Mouse (Mus musculus) hindbrain, embryonic 16.5 days (tissue): ENCODE data around the gene Triap1. TPM values are rescaled to one million over a fixed set of nuclear protein-coding genes. Genes with fewer than 3 reads are reported as not detected.
A peak's percentile ranks its signal among the peaks of the same experiment; 100 is the strongest.
"Not testable (repeated sequence)": the region's sequence is repeated elsewhere in the genome, so short reads cannot be mapped to it uniquely, and the experiment has no call there.

Source experiments
- ATAC-seq: fragments of 200-750 bp; cut with Nextera tagmentation; 2 replicates; pipeline ENCODE4 v1.8.0; 2017; ENCODE audit warnings: moderate TSS enrichment, moderate library complexity
- H3K27ac ChIP-seq: fragments of 300-500 bp; sonication (generic); 2 replicates; pipeline ENCODE4 v1.5.1; 2014; ENCODE audit warnings: low read depth, mild to moderate bottlenecking, control low read depth, low read length, moderate library complexity
- H3K27me3 ChIP-seq: fragments of 300-500 bp; sonication (generic); replicated peaks from 2 replicates; pipeline ENCODE4 v1.6.1; 2014; ENCODE audit warnings: low read length; ENCODE audit not compliant: control insufficient read depth, insufficient read depth
- H3K36me3 ChIP-seq: fragments of 300-500 bp; sonication (generic); 2 replicates; pipeline ENCODE4 v1.6.1; 2014; ENCODE audit warnings: mild to moderate bottlenecking, low read length, moderate library complexity, mixed read lengths; ENCODE audit not compliant: control insufficient read depth, insufficient read depth
- H3K4me1 ChIP-seq: fragments of 300-500 bp; sonication (generic); 2 replicates; pipeline ENCODE4 v1.6.1; 2014; ENCODE audit warnings: low read depth, low read length; ENCODE audit not compliant: control insufficient read depth, insufficient read depth
- H3K4me2 ChIP-seq: fragments of 300-500 bp; sonication (generic); 2 replicates; pipeline ENCODE4 v1.6.1; 2014; ENCODE audit warnings: mild to moderate bottlenecking, low read length, control low read depth, moderate library complexity
- H3K4me3 ChIP-seq: fragments of 300-500 bp; sonication (generic); 2 replicates; pipeline ENCODE4 v1.5.1; 2014; ENCODE audit warnings: mild to moderate bottlenecking, low read length, control low read depth, moderate library complexity
- H3K9ac ChIP-seq: fragments of 300-500 bp; sonication (generic); 2 replicates; pipeline ENCODE4 v1.6.1; 2014; ENCODE audit warnings: low read depth, mild to moderate bottlenecking, control low read depth, low read length, moderate library complexity
- H3K9me3 ChIP-seq: fragments of 300-500 bp; sonication (generic); 2 replicates; pipeline ENCODE4 v1.6.1; 2014; ENCODE audit warnings: mild to moderate bottlenecking, low read length, moderate library complexity; ENCODE audit not compliant: control insufficient read depth
- WGBS: fragments of 180-500 bp; shearing (Covaris S2); extraction: QIAGEN DNeasy Blood & Tissue Kit; methylation state at CpG from one replicate; pipeline ENCODE4 v1.1.7; 2014; 5-methylcytosine and 5-hydroxymethylcytosine counted together
- polyA plus RNA-seq: library from polyadenylated mRNA; unstranded; fragments of >200 nt; fragmentation: Nextera tagmentation; extraction: Ambion mirVana; gene quantifications from 2 replicates; pipeline ENCODE4 v1.2.1, GENCODE M21; 2015

Gene Triap1
- polyA plus RNA-seq = 51.3 and 52.8 TPM in 2 replicates

DNA sequence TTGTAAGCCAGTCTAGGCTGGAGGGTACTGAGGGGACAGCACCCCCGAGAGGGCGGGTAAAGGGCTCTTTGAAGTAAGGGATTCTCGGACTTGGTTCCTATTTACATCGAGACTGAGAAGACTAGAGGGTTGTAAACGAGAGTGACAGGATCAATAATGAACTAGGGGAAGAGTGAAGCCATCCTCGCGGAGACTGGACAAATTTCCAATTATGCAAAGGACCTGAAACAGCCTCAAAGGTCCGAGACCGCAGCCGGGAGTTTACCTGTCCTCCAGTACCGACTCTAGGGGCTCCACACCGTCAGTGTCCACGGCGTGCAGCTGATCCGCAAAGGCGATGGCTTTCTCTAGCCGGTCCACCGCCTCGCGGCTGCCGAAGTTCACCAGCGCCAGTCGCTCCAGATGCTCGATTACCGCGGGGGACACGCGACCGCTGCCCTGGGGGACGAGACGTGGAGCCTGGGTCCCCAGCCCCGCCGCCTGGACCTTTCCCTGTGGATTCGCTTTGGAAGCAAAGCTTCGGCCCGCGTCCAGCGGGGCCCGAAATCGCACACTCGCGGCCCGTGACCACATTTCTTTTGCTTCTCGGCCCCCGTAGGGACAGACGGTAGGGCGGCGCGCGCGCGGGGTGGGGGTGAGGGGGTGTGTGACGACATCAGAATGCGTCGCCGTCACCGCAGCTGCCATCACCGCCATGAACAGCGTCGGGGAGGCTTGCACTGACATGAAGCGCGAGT lies at the start of gene Triap1, which contains the start of gene Gatc:
Triap1 (plus strand) TSS at position 649 of the 737 bp plus-strand sequence.
Gatc (minus strand) TSS at position 602 of the 737 bp plus-strand sequence.
- peak within 1 kb of the TSS; percentile 87 for H3K27ac ChIP-seq
- H3K4me3 ChIP-seq = peak within 1 kb of the TSS; percentile 70
- under 1% methylated on average over 48 of the region's 62 CpGs for WGBS
- H3K4me1 ChIP-seq = peaks cover 19% of the 10 kb centered on the region
- H3K9me3 ChIP-seq = no peaks in the 10 kb centered on the region
- H3K9ac ChIP-seq = peak within 1 kb of the TSS; percentile 76
- H3K36me3 ChIP-seq = peaks cover 27% of the 10 kb centered on the region
- H3K27me3 ChIP-seq = no peaks in the 10 kb centered on the region
- peak within 1 kb of the TSS; percentile 60 for H3K4me2 ChIP-seq
- ATAC-seq = peak; percentile 93

DNA sequence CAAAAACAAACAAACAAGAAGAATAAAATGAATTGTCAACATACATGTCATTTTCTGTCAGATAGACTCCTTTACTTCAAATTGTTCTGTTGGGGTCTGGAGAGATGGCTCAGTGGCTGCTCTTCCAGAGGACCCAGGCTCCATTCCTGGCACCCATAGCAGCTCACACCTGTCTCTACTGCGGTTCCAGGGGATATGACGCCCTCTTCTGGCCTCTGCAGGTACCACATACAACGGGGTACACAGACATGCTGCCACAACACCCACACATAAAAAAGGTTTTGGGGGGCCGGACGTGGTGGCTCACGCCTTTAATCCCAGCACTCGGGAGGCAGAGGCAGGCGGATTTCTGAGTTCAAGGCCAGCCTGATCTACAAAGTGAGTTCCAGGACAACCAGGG lies 46.9 kb upstream of the Triap1 start:
- 93% methylated on average over 8 of the region's 8 CpGs for whole genome bisulfite sequencing
- H3K9me3 ChIP-seq = no peaks in the 10 kb centered on the region
- H3K4me3 ChIP-seq = no peak overlapping the region
- ATAC-seq = no peak
- no peaks in the 10 kb centered on the region for H3K27me3 ChIP-seq
- no peak overlapping the region for H3K9ac ChIP-seq
- peaks cover 12% of the 10 kb centered on the region for H3K4me1 ChIP-seq
- no peak overlapping the region for H3K4me2 ChIP-seq
- no peak overlapping the region for H3K27ac ChIP-seq
- H3K36me3 ChIP-seq = peaks cover 25% of the 10 kb centered on the region

DNA sequence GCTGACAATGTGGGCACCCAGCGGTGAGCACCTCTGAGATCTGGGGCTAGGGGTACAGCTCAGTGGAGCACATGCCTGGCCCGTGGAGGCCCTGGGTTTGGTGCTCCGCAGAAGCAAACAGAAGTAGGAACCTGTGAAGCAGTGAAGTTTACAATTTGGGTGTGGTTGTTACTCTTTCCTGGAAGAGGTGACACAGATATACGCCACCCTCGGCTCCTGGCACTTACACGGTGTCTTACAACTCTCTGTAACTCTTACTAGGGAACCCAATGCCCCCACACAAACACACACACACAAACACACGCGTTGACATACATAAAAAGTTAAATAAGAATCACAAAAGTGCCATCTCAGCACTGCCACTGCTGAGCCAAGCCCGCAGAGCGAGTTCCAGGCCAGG lies 44.7 kb upstream of the Triap1 start:
- H3K27me3 ChIP-seq = no peaks in the 10 kb centered on the region
- WGBS = 81% methylated on average over 10 of the region's 10 CpGs
- H3K9me3 ChIP-seq = no peaks in the 10 kb centered on the region
- H3K27ac ChIP-seq = no peak overlapping the region
- peaks cover 20% of the 10 kb centered on the region for H3K36me3 ChIP-seq
- H3K4me3 ChIP-seq = no peak overlapping the region
- ATAC-seq = no peak
- no peak overlapping the region for H3K4me2 ChIP-seq
- no peak overlapping the region for H3K9ac ChIP-seq
- H3K4me1 ChIP-seq = peaks cover 15% of the 10 kb centered on the region

DNA sequence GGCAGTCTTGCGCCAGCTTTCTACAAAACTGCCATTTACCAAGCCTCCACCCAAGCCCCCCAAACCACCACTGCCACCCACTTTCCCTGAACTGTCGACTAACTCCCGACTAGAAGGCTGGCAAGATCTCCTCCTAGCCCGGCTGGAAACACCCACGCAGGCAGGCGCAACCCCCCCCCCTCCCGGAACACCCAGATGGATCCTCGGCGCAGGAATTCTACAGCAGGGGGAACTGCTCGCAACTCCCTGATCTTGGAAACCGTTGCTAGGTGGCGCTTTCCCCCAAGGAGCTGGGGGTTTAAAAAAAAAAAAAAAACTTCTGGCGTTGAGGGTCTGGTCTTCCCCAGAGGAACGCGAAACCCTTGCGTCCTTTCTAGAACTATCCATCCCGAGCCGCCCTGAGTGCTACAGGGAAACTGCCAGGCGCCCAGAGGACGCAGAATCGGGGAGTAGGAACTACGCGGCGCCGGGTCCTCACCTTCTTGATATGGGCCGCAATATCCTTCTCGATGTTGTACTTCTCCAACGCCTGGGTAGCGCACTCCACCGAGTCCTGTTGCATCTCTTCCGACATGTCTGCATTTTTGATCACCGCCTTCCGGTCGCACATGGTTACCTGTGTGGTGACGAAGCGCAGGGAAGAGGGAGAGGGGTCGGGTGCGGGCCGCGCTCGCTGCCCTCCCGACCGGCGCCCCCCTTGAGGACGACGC lies 40.8 kb upstream of the Triap1 start:
- WGBS = under 1% methylated on average over 46 of the region's 46 CpGs
- peaks cover 16% of the 10 kb centered on the region for H3K36me3 ChIP-seq

DNA sequence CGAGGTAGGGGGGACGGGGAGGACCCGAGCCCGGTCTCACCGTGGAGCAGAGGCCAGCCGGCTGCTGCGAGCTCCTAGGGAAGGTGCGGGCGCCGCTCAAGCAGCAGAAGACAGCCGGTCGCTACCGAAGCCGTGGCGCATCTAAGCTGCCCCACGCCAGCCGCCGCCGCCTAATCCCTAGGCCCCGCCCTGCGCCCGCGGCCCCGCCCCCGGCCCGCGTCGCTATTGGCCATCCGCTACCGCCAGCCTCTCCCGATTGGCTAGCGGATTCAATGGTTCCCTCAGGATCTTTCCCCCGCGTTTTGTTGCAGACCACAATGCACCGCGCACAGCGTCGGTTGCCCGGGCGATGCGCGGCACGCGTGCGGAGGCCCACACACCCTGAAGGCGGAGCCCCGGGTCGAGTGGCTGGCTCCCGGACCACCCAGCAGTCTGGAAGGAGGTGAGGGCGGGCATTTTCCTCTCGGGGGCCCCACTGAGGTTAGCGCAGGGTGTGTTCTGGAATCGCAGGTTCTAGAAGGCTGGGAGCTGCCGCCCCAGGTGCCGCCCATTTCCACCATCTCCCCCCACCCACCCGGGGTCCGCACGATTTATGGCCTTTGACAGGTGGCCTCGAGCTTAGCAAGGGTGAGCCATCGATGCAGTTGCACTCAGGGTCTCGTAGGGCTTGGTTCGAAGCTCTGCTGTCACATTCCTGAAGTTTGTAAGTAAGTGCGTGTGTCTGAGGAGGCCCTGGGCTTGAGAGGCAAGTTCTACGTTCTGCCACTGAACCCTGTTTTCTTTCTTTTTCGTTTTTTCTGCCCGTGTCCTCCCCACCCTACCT lies 40.0 kb upstream of the Triap1 start, which contains the start of gene Dynll1:
Dynll1 (minus strand) TSS at position 208 of the 823 bp plus-strand sequence.
- ATAC-seq = peak; percentile 98
- peak within 1 kb of the TSS; percentile 88 for H3K4me3 ChIP-seq

More for the DNA sequence above, 40.8 kb upstream of the Triap1 start:
- H3K9me3 ChIP-seq = no peaks in the 10 kb centered on the region
- H3K4me2 ChIP-seq = peak overlapping the region; percentile 68
- ATAC-seq = peak; percentile 3; the same call in 1 of the 2 replicates
- no peaks in the 10 kb centered on the region for H3K27me3 ChIP-seq
- H3K9ac ChIP-seq = peak overlapping the region; percentile 86
- H3K4me1 ChIP-seq = peaks cover 18% of the 10 kb centered on the region
- peak overlapping the region; percentile 88 for H3K4me3 ChIP-seq
- H3K27ac ChIP-seq = peak overlapping the region; percentile 94

DNA sequence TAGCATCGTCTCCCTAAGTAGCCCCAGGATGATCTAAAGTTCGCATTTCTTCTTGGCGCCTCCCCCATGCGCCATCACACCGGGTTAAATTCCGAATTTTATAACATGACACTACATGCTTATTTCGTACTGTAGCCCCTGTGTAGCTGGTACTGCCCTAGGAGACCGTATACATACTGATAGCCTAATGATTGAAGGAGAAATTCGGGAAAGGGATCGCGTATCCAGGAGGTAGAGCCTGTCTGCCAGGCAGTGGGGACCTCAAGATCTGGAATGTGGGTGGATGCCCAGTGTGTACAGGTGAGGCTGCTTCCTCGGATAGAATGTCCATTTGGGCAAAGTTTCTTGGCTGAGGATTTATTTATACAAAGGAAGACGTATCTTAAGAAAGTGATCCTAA lies 39.4 kb upstream of the Triap1 start:
- Histone ChIP-seq H3K4me3 (peak overlapping the region; percentile 88), H3K4me2 (peak overlapping the region; percentile 66), H3K27me3 (no peaks in the 10 kb centered on the region), H3K27ac (peak overlapping the region; percentile 76), H3K9me3 (no peaks in the 10 kb centered on the region), H3K36me3 (peaks cover 10% of the 10 kb centered on the region), H3K9ac (peak overlapping the region; percentile 74), H3K4me1 (peaks cover 18% of the 10 kb centered on the region)
- 24% methylated on average over 13 of the region's 13 CpGs for WGBS
- ATAC-seq = no peak

More for the DNA sequence above, 40.0 kb upstream of the Triap1 start, which contains the start of gene Dynll1:
- WGBS = under 1% methylated on average over 54 of the region's 66 CpGs
- peaks cover 18% of the 10 kb centered on the region for H3K4me1 ChIP-seq
- peaks cover 13% of the 10 kb centered on the region for H3K36me3 ChIP-seq
- peak within 1 kb of the TSS; percentile 68 for H3K4me2 ChIP-seq
- H3K27me3 ChIP-seq = no peaks in the 10 kb centered on the region
- no peaks in the 10 kb centered on the region for H3K9me3 ChIP-seq
- peak within 1 kb of the TSS; percentile 86 for H3K9ac ChIP-seq
- peak within 1 kb of the TSS; percentile 94 for H3K27ac ChIP-seq

DNA sequence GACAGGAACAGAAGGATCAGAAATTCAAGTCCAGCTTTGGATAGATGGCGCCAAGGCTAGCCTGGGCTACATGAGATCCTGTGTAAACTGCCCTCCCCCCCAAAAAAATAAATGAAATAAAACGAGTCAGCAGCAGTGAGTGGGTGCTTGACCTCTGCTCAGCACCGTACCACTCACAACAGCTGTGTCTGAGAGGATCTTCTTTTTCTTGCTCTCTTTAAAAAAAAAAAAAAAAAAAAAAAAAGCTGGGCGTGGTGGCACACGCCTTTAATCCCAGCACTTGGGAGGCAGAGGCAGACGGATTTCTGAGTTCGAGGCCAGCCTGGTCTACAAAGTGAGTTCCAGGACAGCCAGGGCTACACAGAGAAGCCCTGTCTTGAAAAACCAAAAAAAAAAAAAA lies 38.8 kb upstream of the Triap1 start:
- peaks cover 18% of the 10 kb centered on the region for H3K4me1 ChIP-seq
- not testable (repeated sequence) for ATAC-seq, H3K27ac ChIP-seq, H3K36me3 ChIP-seq, H3K27me3 ChIP-seq, H3K9ac ChIP-seq, H3K9me3 ChIP-seq, H3K4me3 ChIP-seq
- H3K4me2 ChIP-seq = peak overlapping the region; percentile 66
- 86% methylated on average over 5 of the region's 7 CpGs for WGBS

DNA sequence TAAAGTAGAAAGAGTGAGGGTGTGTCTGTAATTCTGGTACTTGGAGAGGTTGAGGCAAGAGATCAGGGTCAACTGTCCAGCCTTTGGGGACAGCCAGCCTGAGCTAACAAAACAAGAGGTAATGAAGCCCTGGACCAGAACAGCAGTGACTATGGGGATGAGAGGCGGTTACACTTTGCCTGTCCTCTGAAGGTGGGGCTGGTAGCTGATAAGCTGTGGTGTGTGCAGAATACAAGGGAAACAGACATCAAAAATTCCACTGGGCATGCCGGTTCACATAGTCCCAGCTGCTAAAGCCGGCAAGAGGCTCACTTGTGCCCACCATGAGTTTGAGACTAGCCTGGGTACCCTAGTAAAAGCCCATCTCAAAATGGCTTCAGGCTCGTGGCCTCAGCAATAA lies 28.7 kb upstream of the Triap1 start:
- no peak for ATAC-seq

More for the DNA sequence above, 28.7 kb upstream of the Triap1 start:
- Histone ChIP-seq H3K9me3 (no peaks in the 10 kb centered on the region), H3K27me3 (no peaks in the 10 kb centered on the region), H3K4me1 (peaks cover 5% of the 10 kb centered on the region), H3K27ac (no peak overlapping the region), H3K36me3 (0 out of 2 replicates have a peak, but pooled peaks cover 4% of the 10 kb centered on the region), H3K4me3 (no peak overlapping the region), H3K9ac (no peak overlapping the region), H3K4me2 (no peak overlapping the region)
- WGBS = 85% methylated on average over 4 of the region's 4 CpGs
